Mouse (Mus musculus) cerebellum, adult 11 months (tissue): ENCODE measurements around the gene Tia1.

Experiments
- DNase-seq: peaks from one replicate; pipeline ENCODE4 v3.0.0; 2022

The Tia1 gene

DNA sequence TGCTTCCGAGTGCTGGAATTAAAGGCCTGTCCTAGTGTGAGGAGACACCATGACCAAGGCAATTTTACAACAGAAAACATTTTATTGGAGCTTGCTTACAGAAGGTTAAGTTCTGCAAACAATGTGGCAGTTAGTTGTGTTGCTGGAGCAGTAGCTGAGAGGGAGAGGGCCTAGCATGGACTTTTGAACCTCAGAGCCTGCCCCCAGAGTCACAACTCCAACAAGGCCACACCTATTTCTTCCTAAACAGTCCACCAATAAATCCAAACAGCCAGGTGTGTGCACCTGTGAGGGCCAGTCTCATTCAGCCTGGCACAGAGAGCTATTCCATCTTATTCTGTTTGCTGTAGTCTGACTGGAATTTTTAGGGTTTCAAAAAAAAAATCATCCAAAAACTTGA, 29.7 kb downstream of the Tia1 start:
- no peak for DNase-seq

DNA sequence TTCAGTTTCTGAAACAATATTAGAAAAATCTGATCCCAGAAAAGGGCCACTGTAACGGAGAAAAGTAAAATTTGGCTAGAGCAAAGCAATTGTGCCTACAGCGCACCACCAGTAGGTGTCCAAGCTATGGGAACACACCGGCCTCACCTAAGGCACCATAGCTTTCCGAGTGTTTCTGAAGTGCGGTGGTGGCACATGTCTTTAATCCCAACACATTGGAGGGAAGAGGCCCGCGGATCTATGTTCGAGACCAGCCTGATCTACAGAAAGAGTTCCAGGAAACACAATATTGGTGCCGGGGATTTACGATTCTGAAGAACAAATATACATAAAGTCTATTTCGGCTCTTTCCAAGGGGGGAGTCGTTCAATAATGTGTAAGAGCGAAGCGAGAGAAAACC, 33.7 kb downstream of the Tia1 start:
- peak; percentile 39 for DNase-seq

DNA sequence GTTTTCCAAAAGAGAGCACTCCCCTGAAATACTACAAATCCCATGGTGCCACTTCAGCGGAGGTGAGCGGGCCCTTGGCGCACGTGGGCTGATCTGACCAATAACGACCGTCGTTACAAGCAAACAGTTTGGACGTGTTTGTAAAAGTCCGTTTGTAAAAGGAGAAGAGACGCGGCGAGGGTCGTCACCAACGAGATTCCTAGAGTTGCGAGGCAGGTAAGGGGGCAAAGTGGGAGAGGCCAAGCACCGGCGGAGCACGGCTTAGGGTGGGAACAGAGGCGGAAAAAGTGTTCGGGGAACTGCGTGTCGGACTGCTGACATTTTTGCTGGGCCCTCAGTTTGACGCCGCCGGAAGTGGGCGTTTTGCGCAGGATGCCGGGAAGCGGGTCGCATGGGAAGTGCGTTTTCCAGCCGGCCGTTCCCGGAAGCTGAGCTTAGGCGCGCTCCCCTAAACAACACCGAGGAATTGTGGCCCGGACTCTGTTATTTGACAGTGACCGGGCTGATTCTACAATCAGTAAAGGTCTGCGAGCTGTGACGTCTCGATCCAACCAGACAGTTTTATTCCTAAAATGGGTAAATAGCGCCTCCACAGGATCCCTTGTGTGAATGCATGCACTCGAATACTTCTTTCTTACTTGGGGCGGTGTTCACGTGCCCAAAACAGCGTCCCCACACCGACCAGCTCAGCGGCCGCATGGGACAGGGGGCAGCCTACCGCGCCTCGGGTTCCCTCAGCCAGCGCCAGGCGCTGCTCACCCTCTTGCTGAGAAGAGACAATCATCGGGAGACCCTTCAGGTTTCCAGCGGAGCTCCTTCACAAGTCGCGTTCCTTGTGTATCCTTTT, 34.5 kb downstream of the Tia1 start, which contains the start of gene C87436:
C87436 (plus strand) TSS at position 103 of the 847 bp plus-strand sequence.
- peak; percentile 91 for DNase-seq

DNA sequence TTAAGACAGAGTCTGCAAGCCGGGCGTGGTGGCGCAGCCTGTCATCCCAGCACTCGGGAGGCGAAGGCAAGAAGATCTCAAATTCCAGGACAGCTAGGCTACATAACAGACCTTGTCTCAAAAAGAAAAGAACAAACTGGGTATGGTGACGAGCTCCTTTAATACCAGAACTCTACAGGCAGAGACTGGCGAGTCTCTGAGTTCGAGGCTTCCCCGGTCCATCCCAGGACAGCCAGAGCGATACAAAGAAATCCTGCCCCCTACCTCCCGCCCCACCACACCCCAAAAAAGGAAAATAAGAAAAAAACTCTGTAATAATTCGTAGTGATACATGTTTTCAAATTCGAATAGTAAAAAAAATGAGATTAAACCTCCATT, 35.1 kb downstream of the Tia1 start:
- DNase-seq, result no peak

DNA sequence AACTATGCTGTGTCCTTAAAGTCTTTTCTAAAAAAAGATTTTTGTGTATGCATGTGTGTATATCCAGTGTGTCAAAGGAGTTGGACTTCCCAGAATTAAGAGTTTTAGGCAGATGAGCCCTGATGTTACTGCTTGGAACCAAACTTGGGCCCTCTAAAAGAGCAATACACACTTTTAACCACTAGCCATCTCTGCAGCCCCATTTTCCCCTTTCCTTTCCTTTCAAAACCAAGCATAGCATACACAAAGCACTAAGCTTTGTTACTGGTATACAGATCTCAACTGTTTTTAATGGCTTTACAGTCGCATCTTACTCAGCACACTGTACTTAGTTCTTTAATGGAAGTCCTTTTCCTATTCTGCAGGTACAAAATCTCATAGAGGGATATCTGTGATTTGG, 35.5 kb downstream of the Tia1 start:
- no peak for DNase-seq

DNA sequence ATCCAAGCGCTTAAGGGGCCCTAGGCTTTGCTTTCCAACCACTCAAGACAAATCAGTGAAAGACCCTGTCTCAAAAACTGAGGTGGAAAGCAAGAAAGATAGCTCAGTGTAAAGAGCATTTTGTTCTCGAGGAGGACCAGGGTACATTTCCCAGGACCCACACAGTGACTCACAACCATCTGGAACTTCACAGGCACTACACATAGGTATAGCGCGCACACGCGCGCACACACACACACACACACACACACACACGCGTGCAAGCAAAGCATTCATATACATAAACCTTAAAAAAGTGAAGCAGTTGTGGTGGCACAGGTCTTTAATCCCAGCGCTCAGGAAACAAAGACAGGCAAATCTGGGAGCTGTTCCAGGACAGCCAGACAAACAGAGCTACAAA, 37.6 kb downstream of the Tia1 start:
- no peak for DNase-seq

DNA sequence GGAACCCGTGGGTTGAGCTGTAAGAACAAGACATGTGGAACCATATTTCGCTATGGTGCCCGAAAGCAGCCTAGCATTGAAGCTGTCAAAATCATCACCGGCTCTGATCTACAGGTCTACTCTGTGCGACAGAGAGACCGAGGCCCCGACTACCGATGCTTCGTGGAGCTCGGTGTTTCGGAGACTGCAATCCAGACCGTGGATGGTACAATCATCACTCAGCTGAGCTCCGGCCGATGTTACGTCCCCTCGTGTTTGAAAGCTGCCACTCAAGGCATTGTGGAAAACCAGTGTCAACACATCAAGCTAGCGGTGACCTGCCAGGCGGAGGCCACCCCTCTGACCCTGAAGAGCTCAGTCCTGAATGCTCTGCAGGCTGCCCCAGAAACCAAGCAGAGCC, 41.5 kb downstream of the Tia1 start:
- no peak for DNase-seq

DNA sequence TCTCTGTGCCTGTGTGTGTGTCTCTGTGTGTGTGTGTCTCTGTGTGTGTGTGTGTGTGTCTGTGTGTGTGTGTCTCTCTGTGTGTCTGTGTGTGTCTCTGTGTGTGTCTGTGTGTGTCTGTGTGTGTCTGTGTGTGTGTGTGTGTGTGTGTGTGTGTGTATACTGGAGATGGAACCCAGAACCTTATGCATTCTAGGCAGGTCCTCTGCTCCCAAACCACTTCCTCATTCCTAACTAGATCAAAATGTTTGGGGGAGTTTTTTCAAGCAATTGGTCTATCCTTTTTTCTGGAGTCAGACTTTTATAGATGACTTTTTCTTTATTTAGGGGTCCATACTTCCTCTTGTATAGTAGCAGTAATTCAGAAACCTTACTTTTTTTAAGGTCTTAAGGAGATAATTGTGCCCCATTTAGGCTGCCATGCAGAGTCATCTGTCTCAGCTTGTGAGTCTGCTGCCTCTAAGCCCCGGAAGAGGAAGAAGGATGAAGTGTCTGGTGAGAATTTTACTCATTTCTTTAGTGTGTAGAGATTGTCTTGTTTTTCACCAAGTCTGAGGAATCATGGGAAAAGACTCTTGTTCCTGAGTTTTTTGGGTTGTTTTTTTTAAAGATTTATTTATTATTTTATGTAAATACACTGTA, 43.0 kb downstream of the Tia1 start:
- no peak for DNase-seq

DNA sequence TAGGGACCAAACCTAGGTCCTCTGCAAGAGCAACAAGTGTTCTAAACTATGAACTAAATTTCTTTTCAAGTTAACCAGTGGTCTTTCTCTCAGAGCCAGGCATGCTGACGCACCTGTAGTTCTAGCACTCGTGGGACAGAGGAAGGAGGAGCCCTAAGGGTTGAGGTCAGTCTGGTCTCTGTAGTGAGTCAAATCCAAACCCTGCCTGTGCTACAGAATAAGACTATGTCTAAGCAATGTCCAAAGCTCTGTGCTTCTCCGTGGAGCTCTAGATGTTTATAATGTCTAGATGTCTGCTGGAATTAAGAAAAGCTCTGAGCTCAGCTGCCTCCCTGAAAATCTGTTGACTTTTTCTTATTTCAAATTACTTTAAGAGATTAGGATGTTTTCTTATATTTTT, 52.7 kb downstream of the Tia1 start:
- DNase-seq, result no peak

DNA sequence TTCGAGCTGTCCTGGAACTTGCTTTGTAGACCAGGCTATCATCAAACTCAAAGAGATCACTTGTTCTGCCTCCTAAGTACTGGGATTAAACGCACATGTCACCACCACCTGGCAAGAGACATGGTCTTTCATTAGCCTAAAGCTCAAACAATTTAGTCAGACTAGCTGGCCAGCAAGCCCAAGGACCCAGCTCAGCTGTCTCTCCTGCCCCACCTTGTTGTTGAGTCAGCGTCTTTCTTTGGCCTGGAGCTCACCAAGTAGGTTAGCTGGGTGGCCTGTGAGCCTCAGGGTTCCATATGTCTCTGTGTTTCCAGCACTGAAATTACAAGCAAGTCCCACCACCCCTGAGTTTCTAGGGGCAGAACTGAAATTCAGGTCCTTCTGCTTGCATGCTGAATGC, 59.1 kb downstream of the Tia1 start:
- no peak for DNase-seq

DNA sequence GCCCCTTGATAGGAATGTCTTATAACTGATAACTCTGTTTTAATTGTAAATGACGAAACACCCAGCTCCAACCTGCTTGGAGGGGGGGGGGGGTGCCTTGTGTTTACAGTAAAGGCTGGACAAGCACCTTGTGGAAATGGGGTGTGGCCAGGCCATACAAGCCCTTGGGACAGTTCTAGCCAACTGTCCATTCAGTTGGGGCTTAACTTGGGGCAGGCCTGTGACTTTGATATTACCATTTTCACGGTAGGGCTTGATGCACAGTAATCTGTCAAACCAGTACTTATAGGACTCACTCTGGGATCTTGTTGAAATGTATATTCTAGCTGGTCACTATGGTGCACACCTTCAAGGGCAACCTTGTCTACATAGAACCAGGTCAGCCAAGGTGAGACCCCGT, 67.3 kb downstream of the Tia1 start:
- no peak for DNase-seq

DNA sequence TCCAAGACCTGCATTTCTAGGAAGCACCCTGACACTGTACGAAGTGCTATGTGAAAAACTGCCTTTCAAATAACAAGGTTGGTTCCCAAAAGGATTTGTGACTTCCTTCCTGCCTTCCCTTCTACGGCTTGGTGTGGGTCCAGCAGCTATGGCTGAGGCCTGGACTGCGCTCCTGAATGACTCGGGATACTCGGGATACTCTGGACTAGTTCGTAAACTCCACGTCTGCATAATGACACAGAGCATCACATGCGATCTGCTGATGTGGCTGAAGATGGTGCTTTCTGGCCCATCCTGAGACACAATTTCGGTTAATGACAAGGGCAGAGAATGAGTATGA, 67.7 kb downstream of the Tia1 start:
- no peak for DNase-seq

DNA sequence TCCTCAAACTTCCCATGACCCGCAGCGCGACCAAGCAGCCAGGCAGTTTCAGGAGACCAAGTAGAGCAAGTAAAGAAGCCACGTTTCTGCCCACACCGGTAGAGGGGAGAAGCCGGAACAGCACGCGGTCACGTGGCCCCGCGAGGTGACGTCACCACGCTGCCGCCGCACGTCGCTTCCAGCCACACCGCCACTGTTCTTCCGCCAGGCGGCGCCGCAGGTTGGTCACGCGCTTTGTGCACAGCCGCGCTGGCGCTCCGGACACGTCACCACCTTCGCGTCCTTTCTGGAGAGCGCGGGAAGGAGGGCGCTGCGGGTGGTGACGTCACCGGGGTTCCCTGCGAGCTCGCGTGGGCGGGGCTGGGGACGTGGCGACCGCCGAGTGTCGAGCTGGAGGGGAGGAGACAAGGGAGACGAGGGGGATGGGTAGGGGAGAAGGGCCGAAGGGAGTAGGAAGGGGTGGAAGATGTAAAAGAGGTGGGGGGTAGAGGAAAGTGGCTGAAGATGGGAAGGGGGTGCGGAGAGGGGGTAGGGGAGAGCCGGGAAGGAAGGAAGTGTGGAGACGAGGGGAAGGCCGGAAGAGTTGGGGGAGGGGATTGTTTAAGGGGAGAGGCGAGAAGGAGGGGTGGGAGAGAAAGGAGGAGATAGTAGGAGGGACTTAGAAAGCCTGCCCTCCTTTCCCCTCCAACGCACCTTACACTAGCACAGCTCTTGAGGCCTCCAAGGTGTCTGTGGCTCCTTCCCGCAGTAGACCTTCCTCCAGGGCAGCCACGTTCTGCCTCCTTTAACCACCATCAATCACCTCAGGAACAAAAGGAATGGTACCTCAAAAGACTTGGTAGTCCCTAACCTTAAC, 68.3 kb downstream of the Tia1 start:
- DNase-seq, result peak; percentile 100

DNA sequence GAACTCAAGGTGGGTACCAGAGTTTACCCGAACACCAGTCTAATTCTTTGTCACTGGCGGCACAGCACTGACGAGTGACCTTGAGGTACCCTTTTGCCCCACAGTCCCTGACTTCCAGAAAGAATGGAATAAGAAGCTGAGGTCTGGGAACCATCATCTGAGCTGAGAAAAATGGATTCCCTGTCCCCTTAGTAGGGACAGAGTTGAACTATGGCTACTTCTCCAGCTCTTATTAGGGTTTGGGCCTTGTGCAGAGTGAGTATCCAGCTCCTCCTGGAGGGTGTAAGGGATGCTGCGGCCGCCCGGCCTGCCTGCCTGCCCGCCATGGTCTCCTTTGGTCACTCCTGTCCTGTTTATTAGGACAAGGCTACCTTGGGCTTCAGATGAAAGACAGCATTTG, 69.1 kb downstream of the Tia1 start:
- DNase-seq, result peak; percentile 31

DNA sequence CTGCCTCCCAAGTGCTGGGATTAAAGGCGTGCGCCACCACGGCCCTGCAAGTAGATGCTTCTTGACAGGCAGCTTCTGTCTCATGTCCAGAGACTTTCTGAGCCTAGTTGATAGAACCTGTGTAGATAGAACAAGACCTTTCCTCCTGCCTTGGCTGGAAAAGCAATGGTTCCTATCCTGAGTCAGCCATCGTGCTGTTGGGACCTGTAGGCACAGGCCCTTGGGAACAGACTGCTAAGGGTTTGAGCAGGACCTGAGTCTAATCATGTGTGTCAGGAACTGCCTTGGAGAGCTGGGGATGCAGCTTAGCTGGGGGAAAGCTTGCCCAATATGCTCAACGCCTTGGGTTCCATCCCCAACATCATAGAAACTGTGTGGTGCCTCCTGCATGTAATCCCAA, 70.1 kb downstream of the Tia1 start:
- DNase-seq, result no peak

DNA sequence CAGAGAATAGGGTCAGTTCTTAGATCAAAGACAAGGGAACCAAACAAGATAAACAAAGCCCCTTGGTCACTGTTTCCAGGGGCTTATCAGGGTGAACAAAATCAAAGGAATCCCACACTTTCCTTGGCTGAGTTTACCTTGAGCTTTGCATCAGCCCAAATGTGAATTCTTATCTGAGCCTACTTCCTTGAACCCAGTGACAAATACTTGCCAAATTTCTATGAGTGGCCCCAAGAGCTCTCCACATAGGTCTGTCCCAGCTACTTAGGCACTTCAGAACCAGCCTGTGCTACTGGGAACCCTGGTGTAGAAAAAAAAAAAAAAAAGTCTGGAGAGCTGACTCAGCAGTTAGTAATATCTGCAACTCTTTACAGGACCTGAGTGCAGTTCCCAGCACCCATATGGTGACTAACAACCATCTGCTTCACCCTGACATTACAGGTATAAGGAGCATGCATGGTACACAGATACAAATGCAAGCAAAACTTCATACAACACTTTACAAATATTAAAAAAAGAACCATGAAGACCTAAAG, 70.7 kb downstream of the Tia1 start:
- no peak for DNase-seq

DNA sequence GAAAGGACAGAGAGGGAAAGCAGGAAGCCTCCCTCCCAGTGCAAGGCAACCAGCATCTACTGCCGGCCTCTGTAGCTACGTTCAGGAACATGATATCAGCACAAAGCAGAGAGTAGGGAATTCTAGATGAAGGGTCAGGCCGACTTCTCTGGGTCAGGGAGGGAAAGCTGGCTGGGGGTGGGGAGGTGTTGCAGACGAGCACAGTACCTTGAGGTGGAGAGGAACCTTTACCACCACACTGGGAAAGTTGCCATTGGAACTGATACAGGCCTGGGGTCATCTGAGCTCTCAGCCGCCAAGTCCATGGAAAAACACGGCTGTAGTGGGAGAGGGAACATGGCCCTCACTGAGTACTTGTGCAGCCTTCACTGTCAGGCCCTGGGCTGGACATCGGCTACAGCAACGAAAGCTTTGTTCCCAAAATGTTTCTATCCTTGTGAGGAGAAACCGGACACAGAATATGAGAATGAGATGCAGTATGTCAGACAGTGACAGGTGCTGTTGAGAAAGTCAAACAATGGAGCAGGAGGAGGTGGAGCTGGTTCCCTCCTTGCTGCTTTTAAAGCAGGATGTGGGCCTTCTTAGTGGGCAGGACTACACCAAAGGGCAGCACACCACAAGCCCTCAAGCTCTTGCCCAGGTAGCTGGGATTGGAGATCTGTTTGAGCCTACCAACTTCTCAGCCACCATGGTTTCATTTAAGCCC, 71.6 kb downstream of the Tia1 start:
- no peak for DNase-seq

DNA sequence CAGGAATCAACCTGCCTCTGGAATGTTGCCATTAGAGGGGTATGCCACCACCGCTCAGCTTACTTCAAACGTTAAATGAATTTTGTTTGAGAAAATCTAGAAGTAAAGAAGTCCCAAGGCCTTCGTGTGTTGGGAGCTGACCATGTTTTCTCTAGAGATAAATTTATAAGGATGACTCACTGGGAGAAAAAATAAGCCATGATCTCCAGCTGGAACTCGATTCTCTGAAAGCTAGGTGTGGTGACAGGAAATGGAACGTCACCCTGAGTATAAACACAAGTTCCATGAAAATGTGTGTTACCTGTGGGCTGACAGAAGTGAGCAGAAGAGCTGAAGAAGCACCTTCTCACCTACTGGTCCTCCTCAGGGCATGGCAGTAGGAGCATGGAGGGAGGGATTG, 72.9 kb downstream of the Tia1 start:
- no peak for DNase-seq

DNA sequence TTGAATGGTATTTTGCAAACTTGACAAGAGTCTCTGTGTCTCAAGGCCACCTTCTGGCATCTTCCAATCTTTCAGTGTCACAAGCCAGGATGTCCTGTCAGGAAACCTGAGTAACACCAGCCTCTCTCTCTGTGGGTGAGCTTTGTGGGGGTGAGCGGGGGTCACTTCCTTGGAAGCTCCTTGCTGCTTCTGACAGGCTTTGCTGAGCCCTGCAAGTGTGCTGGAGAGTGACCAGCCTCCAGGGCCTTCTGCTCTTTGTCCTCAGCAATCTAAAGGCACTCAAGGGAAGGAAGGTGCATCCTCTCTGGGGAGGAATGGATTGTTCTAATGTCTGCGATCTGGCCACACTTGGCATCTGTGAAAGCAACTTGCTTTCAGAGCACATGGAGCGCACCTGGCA, 75.3 kb downstream of the Tia1 start:
- DNase-seq, result peak; percentile 23

DNA sequence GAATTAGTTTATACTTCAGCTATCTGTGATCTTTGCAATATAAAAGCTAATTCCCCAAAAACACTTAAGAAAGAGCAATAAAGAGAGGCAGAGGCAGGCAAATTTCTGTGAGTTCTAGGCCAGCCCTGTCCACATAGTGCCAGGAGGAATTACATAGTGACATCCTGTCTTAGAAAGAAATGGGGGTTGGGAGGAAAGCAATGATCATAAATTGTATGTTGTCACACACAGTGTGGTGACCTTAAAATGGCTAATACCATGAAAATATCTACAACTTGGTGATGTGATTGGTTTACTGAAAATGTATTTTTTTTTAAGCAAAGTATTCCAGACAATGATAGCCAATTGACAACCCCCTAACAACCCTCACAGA, 75.8 kb downstream of the Tia1 start:
- no peak for DNase-seq

DNA sequence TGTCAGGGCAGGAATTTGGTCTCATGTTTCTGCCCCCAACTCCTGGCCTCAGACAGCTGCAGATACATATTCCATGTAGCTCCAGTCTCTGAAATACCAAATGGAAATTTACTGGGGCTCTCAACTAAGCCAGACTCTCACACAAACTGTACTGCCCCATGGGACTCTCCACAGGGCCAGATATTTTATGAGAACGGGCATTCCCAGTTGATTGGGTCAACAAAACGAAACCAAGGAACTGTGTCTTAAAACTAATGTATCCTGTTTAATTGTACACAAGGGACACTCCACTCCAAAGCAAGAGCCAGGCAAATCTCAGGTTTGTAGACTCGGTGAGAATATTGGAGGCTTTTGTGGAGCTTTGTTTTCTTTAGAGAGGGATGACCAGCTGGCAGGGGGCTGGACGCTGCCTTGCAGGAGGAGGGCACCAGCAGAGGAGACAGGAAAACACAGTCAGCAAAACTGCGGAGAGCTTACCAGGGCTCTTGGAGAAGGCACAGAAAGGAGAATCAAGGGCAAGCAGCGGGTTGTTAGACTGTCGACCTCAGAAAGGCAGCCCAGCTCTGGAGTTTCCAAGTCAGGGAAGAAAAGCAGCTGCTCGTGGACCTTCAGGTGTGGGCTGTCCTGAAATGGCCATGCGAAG, 76.3 kb downstream of the Tia1 start:
- DNase-seq, result peak; percentile 35

DNA sequence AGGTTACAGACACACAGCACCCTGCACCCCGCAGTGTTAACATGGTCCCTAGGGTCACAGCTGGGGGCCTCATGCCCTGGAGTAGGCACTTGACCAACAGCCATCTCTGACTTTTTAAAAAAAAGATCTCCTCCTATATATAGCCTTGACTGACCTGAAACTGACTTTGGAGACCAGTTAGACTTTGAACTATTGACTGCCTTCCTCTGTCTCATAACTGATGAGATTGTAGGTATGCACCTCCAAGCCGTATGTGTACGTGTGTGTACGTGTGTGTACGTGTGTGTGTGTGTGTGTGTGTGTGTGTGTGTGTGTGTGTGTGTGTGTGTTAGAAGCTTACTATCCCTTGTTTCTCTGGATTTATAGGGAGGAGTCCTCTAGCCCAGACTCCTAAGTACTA, 77.9 kb downstream of the Tia1 start:
- no peak for DNase-seq
